Mouse (Mus musculus) limb, embryonic 14.5 days (tissue): ENCODE measurements around the gene Vamp4. TPM values are rescaled to one million over a fixed set of nuclear protein-coding genes. Genes with fewer than 3 reads are reported as not detected.

Experiments
- ATAC-seq: fragments of 200-750 bp; cut with Nextera tagmentation; 2 replicates; pipeline ENCODE4 v1.8.0; 2017; ENCODE audit warnings: low read depth, moderate number of reproducible peaks, moderate TSS enrichment; ENCODE audit not compliant: low FRiP score
- DNase-seq: peaks from one replicate; pipeline ENCODE4 v3.0.0-alpha.2; 2015; ENCODE audit warnings: low spot score
- H3K27ac ChIP-seq: fragments of 300-500 bp; sonication (generic); replicated peaks from 2 replicates; pipeline ENCODE4 v1.5.1; 2014; ENCODE audit warnings: low read depth, mild to moderate bottlenecking, low read length, moderate library complexity, mixed read lengths
- H3K27me3 ChIP-seq: fragments of 300-500 bp; sonication (generic); 2 replicates; pipeline ENCODE4 v1.6.1; 2014; ENCODE audit warnings: low read length, mixed read lengths; ENCODE audit not compliant: control insufficient read depth, insufficient read depth
- H3K36me3 ChIP-seq: fragments of 300-500 bp; sonication (generic); 2 replicates; pipeline ENCODE4 v1.6.1; 2014; ENCODE audit warnings: mild to moderate bottlenecking, low read length, moderate library complexity, mixed read lengths; ENCODE audit not compliant: control insufficient read depth, insufficient read depth
- H3K4me1 ChIP-seq: fragments of 300-500 bp; sonication (generic); 2 replicates; pipeline ENCODE4 v1.6.1; 2014; ENCODE audit warnings: antibody characterized with exemption, low read length, mixed read lengths; ENCODE audit not compliant: control insufficient read depth, insufficient read depth
- H3K4me2 ChIP-seq: fragments of 300-500 bp; sonication (generic); replicated peaks from 2 replicates; pipeline ENCODE4 v1.6.1; 2014; ENCODE audit warnings: low read depth, mild to moderate bottlenecking, low read length, moderate library complexity; ENCODE audit not compliant: severe bottlenecking
- H3K4me3 ChIP-seq: fragments of 300-500 bp; sonication (generic); replicated peaks from 2 replicates; pipeline ENCODE4 v1.5.1; 2014; ENCODE audit warnings: low read length
- H3K9ac ChIP-seq: fragments of 300-500 bp; sonication (generic); 2 replicates; pipeline ENCODE4 v1.6.1; 2014; ENCODE audit warnings: mild to moderate bottlenecking, low read depth, low read length, moderate library complexity; ENCODE audit not compliant: severe bottlenecking
- H3K9me3 ChIP-seq: fragments of 300-500 bp; sonication (generic); 2 replicates; pipeline ENCODE4 v1.6.1; 2016; ENCODE audit warnings: low read length; ENCODE audit not compliant: control insufficient read depth
- POLR2A ChIP-seq: fragments of 200-500 bp; IDR thresholded peaks from 2 replicates; pipeline ENCODE4 v1.8.0; 2012; ENCODE audit warnings: inconsistent platforms, mild to moderate bottlenecking, moderate library complexity, borderline replicate concordance; ENCODE audit not compliant: insufficient read depth, insufficient read length; ENCODE audit errors: extremely low read depth
- WGBS: fragments of 180-500 bp; shearing (Covaris S2); extraction: QIAGEN DNeasy Blood & Tissue Kit; methylation state at CpG from one replicate; pipeline ENCODE4 v1.1.7; 2014; 5-methylcytosine and 5-hydroxymethylcytosine counted together
- polyA plus RNA-seq, 2 experiments: library from polyadenylated mRNA; depleted of rRNA in 1 of 2; stranded (reverse) in 1 of 2; unstranded in 1 of 2; fragments of >200 nt; fragmentation: Nextera tagmentation in 1 of 2; extraction: Ambion mirVana in 1 of 2; gene quantifications; 2 replicates each; pipeline versions ENCODE4 v1.2.1 to v1.2.3; 2012 to 2014

The Vamp4 gene
- polyA plus RNA-seq, 2 experiments: 47.0 to 68.9 TPM

GRCm38 (mm10) chr1:162638535-162638934 is 68.2 kb downstream of the Vamp4 start:
- 88% methylated on average over 4 of the region's 4 CpGs for WGBS
- Histone ChIP-seq H3K27me3 (no peaks in the 10 kb centered on the region), H3K27ac (no peak overlapping the region), H3K36me3 (no peaks in the 10 kb centered on the region), H3K9ac (no peak overlapping the region), H3K4me3 (no peak overlapping the region), H3K4me2 (no peak overlapping the region), H3K9me3 (no peaks in the 10 kb centered on the region), H3K4me1 (peaks cover 4% of the 10 kb centered on the region; the same call in 1 of the 2 replicates)
- no peak for TF ChIP-seq POLR2A
- no peak for DNase-seq
- ATAC-seq: no peak

GRCm38 (mm10) chr1:162639051-162639750 is 68.9 kb downstream of the Vamp4 start, which contains the start of gene Myoc:
Gene Myoc, plus strand, starts transcription at chr1:162639155.
- Histone ChIP-seq H3K9ac (no peak within 1 kb of the TSS), H3K4me1 (peaks cover 4% of the 10 kb centered on the region; the same call in 1 of the 2 replicates), H3K27ac (no peak within 1 kb of the TSS), H3K36me3 (no peaks in the 10 kb centered on the region), H3K9me3 (no peaks in the 10 kb centered on the region), H3K4me3 (no peak within 1 kb of the TSS), H3K27me3 (no peaks in the 10 kb centered on the region), H3K4me2 (no peak within 1 kb of the TSS)
- 81% methylated on average over 10 of the region's 10 CpGs for WGBS
- ATAC-seq (no peak), DNase-seq (no peak)
- TF ChIP-seq POLR2A: no peak

GRCm38 (mm10) chr1:162639861-162640260 is 69.5 kb downstream of the Vamp4 start:
- H3K27me3 ChIP-seq: no peaks in the 10 kb centered on the region
- H3K4me3 ChIP-seq: no peak overlapping the region
- peaks cover 4% of the 10 kb centered on the region; the same call in 1 of the 2 replicates for H3K4me1 ChIP-seq
- no peak for DNase-seq
- H3K4me2 ChIP-seq: no peak overlapping the region
- no peak for ATAC-seq
- no peaks in the 10 kb centered on the region for H3K36me3 ChIP-seq
- no peaks in the 10 kb centered on the region for H3K9me3 ChIP-seq
- TF ChIP-seq POLR2A: no peak
- H3K27ac ChIP-seq: no peak overlapping the region
- no peak overlapping the region for H3K9ac ChIP-seq
- WGBS: 93% methylated on average over 1 of the region's 1 CpGs

- no peaks in the 10 kb centered on the region for H3K4me1 ChIP-seq
- no peak for ATAC-seq
- no peak overlapping the region for H3K4me2 ChIP-seq
- no peaks in the 10 kb centered on the region for H3K9me3 ChIP-seq
- no peaks in the 10 kb centered on the region for H3K36me3 ChIP-seq
- 75% methylated on average over 3 of the region's 3 CpGs for WGBS
- DNase-seq: no peak
- no peaks in the 10 kb centered on the region for H3K27me3 ChIP-seq
- TF ChIP-seq POLR2A: no peak
- H3K4me3 ChIP-seq: no peak overlapping the region
- no peak overlapping the region for H3K9ac ChIP-seq
- H3K27ac ChIP-seq: no peak overlapping the region
These were observed 72.3 kb downstream of the Vamp4 start for GRCm38 (mm10) chr1:162642591-162642990.

- Histone ChIP-seq H3K9me3 (no peaks in the 10 kb centered on the region), H3K9ac (no peak overlapping the region), H3K4me3 (no peak overlapping the region), H3K27ac (no peak overlapping the region), H3K4me2 (no peak overlapping the region), H3K36me3 (no peaks in the 10 kb centered on the region), H3K4me1 (no peaks in the 10 kb centered on the region), H3K27me3 (no peaks in the 10 kb centered on the region)
- no peak for TF ChIP-seq POLR2A
- 23% methylated on average over 4 of the region's 4 CpGs for WGBS
- DNase-seq (peak; percentile 16), ATAC-seq (no peak)
These were observed 73.4 kb downstream of the Vamp4 start for GRCm38 (mm10) chr1:162643752-162644151.
